Mouse (Mus musculus): ENCODE data around the gene Tm6sf1. TPM values are rescaled to one million over a fixed set of nuclear protein-coding genes. Genes with fewer than 3 reads are reported as not detected.

Gene Tm6sf1
- total and polyA plus RNA-seq, 3 experiments: 9.1 to 21.4 (median 12.6) TPM

DNA sequence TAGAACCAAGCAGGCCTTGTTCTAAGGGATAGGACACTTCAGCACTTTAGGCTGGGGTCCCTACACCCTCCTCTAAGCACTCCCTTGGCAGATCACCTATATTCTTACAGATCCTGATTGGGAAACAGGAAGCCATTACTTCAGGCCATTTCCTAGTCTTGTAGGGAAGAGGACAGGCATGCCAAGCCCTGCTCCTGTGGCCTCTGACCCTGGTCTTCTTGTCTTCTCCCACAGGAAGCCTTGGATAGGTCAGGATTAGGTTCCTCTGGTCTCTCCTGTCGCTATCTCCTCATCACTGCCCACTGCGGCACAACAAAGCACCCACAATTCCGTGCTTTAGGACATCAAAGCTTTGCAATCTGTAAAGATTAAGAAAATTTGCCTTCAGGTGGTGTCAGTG is 7.1 kb upstream of the Tm6sf1 start:
- Histone ChIP-seq H3K4me1 (ENCODE audit: control insufficient read depth, insufficient read depth, low read length) (peaks cover 2% of the 10 kb centered on the region), H3K27ac (peak overlapping the region; percentile 26; the same call in 1 of the 2 replicates), H3K27me3 (ENCODE audit: control insufficient read depth, insufficient read depth, low read length) (no peaks in the 10 kb centered on the region), H3K79me2 (replicated peaks; ENCODE audit: control insufficient read depth, insufficient read depth, low read length) (no peaks in the 10 kb centered on the region), H3K36me3 (ENCODE audit: control insufficient read depth, insufficient read depth, low read length) (no peaks in the 10 kb centered on the region), H3K4me3 (no peak overlapping the region), H3K9ac (ENCODE audit: low read depth, low read length) (no peak overlapping the region)
- intact Hi-C loops (cut with DNase I): no loop called here
- no peak for TF ChIP-seq POLR2A (IDR thresholded peaks at IDR 0.05; ENCODE audit: insufficient read depth, low read depth, low read length)
- TF ChIP-seq EP300 (IDR thresholded peaks at IDR 0.05; ENCODE audit: insufficient read depth, low read depth, low read length): no peak
- TF ChIP-seq CTCF (IDR thresholded peaks at IDR 0.05): no peak
- DNase-seq: no peak
- 57% methylated on average over 3 of the region's 3 CpGs for WGBS

DNA sequence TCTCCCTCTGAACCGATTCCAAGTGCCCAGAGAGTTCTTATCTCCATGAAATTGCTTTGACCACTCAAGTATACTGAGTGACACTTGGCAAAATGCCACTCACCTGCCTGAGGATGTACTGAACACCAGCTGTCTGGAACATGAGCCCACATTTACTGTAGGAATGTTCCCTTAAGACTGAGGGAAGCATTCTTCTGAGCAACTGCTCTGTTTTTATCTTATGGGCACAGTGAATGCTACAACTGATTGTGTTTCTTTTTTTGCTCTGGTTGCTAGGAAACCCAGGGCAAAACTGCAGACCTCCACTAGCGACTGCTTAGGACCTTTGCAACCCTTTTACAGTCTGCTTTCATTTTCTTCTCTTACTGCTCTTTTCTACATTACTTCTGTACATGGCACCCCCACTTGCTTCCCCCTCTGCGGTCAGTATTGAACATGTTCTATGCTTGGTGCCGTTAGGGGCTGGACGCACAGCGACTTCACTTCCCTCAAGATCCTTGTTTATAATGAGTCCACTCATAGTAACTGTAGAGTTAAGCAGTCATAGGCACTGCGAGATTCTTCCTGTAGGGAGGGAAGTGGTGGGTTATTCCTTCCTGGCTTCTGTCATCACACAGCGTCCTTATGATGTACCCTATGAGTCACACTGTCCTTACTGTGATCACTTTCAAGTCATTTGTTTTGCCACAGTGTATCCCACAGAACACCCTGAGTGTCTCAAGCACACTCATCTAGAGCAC is 4.1 kb upstream of the Tm6sf1 start:
- intact Hi-C loops (cut with DNase I): no loop called here
- Histone ChIP-seq H3K36me3 (ENCODE audit: control insufficient read depth, insufficient read depth, low read length) (no peaks in the 10 kb centered on the region), H3K27me3 (ENCODE audit: control insufficient read depth, insufficient read depth, low read length) (no peaks in the 10 kb centered on the region), H3K9ac (ENCODE audit: low read depth, low read length) (no peak overlapping the region), H3K79me2 (replicated peaks; ENCODE audit: control insufficient read depth, insufficient read depth, low read length) (no peaks in the 10 kb centered on the region), H3K4me1 (ENCODE audit: control insufficient read depth, insufficient read depth, low read length) (peaks cover 2% of the 10 kb centered on the region), H3K27ac (no peak overlapping the region), H3K4me3 (no peak overlapping the region)
- no peak for TF ChIP-seq CTCF (IDR thresholded peaks at IDR 0.05)
- TF ChIP-seq EP300 (IDR thresholded peaks at IDR 0.05; ENCODE audit: insufficient read depth, low read depth, low read length): no peak
- no peak for TF ChIP-seq POLR2A (IDR thresholded peaks at IDR 0.05; ENCODE audit: insufficient read depth, low read depth, low read length)
- DNase-seq: peak in 1 of 2 experiments; percentile 36
- WGBS: 24% methylated on average over 8 of the region's 8 CpGs

DNA sequence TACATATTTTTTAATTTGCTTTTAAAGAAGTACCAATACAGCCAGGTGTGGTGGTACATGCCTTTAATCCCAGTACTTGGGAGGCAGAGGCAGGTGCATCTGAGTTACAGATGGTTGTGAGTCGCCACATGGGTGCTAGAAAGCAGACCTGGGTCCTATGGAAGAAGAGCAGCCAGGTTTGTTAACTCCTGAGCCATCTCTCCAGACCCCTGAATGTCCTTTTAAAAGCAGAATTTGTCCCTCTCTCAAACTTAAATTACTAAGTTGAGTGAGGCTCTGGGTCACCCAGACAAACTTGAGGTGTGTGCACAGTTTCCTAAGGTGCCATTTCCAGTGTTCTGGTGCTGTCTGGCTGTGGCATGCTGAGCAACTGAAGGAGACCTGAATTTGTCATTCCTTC is 3.1 kb upstream of the Tm6sf1 start, which contains the start of gene Gm10160:
Gene Gm10160 (minus strand): TSS at position 101 of the 400 bp plus-strand sequence.
- no peak for TF ChIP-seq EP300 (IDR thresholded peaks at IDR 0.05; ENCODE audit: insufficient read depth, low read depth, low read length)
- no peak for TF ChIP-seq POLR2A (IDR thresholded peaks at IDR 0.05; ENCODE audit: insufficient read depth, low read depth, low read length)
- no peak for TF ChIP-seq CTCF (IDR thresholded peaks at IDR 0.05)
- DNase-seq: no peak
- H3K4me3 ChIP-seq: no peak within 1 kb of the TSS
- no peak within 1 kb of the TSS for H3K9ac ChIP-seq (ENCODE audit: low read depth, low read length)
- 94% methylated on average over 1 of the region's 1 CpGs for WGBS
- peaks cover 6% of the 10 kb centered on the region for H3K4me1 ChIP-seq (ENCODE audit: control insufficient read depth, insufficient read depth, low read length)
- no peaks in the 10 kb centered on the region for H3K36me3 ChIP-seq (ENCODE audit: control insufficient read depth, insufficient read depth, low read length)
- intact Hi-C loops (cut with DNase I): no loop called here
- no peak within 1 kb of the TSS for H3K27ac ChIP-seq
- H3K79me2 ChIP-seq (replicated peaks; ENCODE audit: control insufficient read depth, insufficient read depth, low read length): no peaks in the 10 kb centered on the region
- H3K27me3 ChIP-seq (ENCODE audit: control insufficient read depth, insufficient read depth, low read length): no peaks in the 10 kb centered on the region

GRCm38 (mm10) chr7:81856221-81856620 is 2.6 kb upstream of the Tm6sf1 start:
- H3K4me3 ChIP-seq: no peak overlapping the region
- intact Hi-C loops (cut with DNase I): no loop called here
- H3K9ac ChIP-seq (ENCODE audit: low read depth, low read length): no peak overlapping the region
- H3K27ac ChIP-seq: no peak overlapping the region
- TF ChIP-seq POLR2A (IDR thresholded peaks at IDR 0.05; ENCODE audit: insufficient read depth, low read depth, low read length) (no peak), EP300 (IDR thresholded peaks at IDR 0.05; ENCODE audit: insufficient read depth, low read depth, low read length) (no peak), CTCF (IDR thresholded peaks at IDR 0.05) (no peak)
- H3K4me1 ChIP-seq (ENCODE audit: control insufficient read depth, insufficient read depth, low read length): peaks cover 6% of the 10 kb centered on the region
- no peaks in the 10 kb centered on the region for H3K36me3 ChIP-seq (ENCODE audit: control insufficient read depth, insufficient read depth, low read length)
- DNase-seq: peak in 1 of 2 experiments; percentile 24
- H3K79me2 ChIP-seq (replicated peaks; ENCODE audit: control insufficient read depth, insufficient read depth, low read length): no peaks in the 10 kb centered on the region
- WGBS: 78% methylated on average over 4 of the region's 4 CpGs
- H3K27me3 ChIP-seq (ENCODE audit: control insufficient read depth, insufficient read depth, low read length): no peaks in the 10 kb centered on the region

DNA sequence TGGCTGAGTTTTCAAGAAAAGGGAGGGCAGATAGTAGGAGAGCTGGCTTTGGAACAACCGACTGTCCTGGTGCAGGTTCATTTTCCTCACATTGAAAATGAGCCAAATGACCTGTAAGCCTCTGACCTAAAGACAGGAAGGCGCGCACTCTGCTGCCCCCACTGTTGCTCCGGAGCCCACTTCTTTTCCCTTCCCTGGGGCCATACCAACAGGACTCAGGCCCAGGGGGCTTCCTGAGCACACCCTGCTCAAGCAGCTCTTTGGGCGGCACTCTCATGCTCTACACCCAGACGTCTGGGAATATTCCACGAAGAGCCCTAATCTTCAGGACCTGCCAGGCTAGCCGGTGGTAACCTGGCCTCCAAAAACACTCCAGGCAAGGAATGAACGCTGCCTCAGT is 565 bp upstream of the Tm6sf1 start:
- Histone ChIP-seq H3K27me3 (ENCODE audit: control insufficient read depth, insufficient read depth, low read length) (no peaks in the 10 kb centered on the region), H3K9ac (ENCODE audit: low read depth, low read length) (no peak overlapping the region), H3K4me3 (no peak overlapping the region), H3K4me1 (ENCODE audit: control insufficient read depth, insufficient read depth, low read length) (peaks cover 6% of the 10 kb centered on the region), H3K27ac (no peak overlapping the region), H3K36me3 (ENCODE audit: control insufficient read depth, insufficient read depth, low read length) (no peaks in the 10 kb centered on the region), H3K79me2 (replicated peaks; ENCODE audit: control insufficient read depth, insufficient read depth, low read length) (no peaks in the 10 kb centered on the region)
- TF ChIP-seq CTCF (IDR thresholded peaks at IDR 0.05): no peak
- TF ChIP-seq POLR2A (IDR thresholded peaks at IDR 0.05; ENCODE audit: insufficient read depth, low read depth, low read length): no peak
- no peak for TF ChIP-seq EP300 (IDR thresholded peaks at IDR 0.05; ENCODE audit: insufficient read depth, low read depth, low read length)
- WGBS: 35% methylated on average over 9 of the region's 9 CpGs
- intact Hi-C loops (cut with DNase I): no loop called here
- DNase-seq: no peak

DNA sequence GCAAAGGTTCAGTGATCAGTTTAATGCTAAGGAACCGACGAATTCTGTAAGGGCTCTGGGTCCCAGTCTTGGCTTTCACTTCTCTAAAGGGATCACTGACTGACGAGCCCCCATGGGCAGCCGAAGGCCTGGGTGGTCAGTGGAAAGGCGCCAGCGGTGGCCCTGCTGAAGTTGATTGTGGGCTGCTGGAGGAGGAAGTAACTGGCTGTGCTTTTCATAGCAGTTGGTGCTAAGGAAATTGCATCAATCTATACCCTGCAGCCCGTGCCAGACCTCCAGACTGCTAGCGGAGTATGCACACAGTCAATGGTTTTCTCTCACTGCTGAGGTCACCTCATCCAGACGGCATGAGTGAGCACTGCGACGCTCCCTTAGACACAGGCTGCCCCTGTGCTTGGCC is 1.3 kb downstream of the Tm6sf1 start:
- Histone ChIP-seq H3K27ac (peak overlapping the region; percentile 60), H3K9ac (ENCODE audit: low read depth, low read length) (peak overlapping the region; percentile 7; the same call in 1 of the 2 replicates)

More for the DNA sequence above, 1.3 kb downstream of the Tm6sf1 start:
- WGBS: 39% methylated on average over 11 of the region's 11 CpGs
- Histone ChIP-seq H3K79me2 (replicated peaks; ENCODE audit: control insufficient read depth, insufficient read depth, low read length) (no peaks in the 10 kb centered on the region), H3K4me3 (peak overlapping the region; percentile 67; the same call in 1 of the 2 replicates), H3K36me3 (ENCODE audit: control insufficient read depth, insufficient read depth, low read length) (no peaks in the 10 kb centered on the region), H3K4me1 (ENCODE audit: control insufficient read depth, insufficient read depth, low read length) (peaks cover 9% of the 10 kb centered on the region), H3K27me3 (ENCODE audit: control insufficient read depth, insufficient read depth, low read length) (no peaks in the 10 kb centered on the region)
- peak; percentile 55 to 75 for DNase-seq
- intact Hi-C loops (cut with DNase I): no loop called here
- TF ChIP-seq EP300 (IDR thresholded peaks at IDR 0.05; ENCODE audit: insufficient read depth, low read depth, low read length) (no peak), POLR2A (IDR thresholded peaks at IDR 0.05; ENCODE audit: insufficient read depth, low read depth, low read length) (peak; percentile 20; the same call in 1 of the 2 replicates), CTCF (IDR thresholded peaks at IDR 0.05) (no peak)
